Mouse (Mus musculus) gastrocnemius, postnatal 36 days (tissue): ENCODE data around the gene Hist1h4i. TPM values are rescaled to one million over a fixed set of nuclear protein-coding genes. Genes with fewer than 3 reads are reported as not detected.

Source experiments
- DNase-seq, 2 experiments: peaks; one replicate each; pipeline ENCODE4 v3.0.0; 2022
- intact Hi-C: fragments of 180-260 bp; cut with DNase I; formaldehyde crosslinking; loops from one replicate; pipeline ENCODE4 v1.15.1; 2025
- microRNA-seq, 2 experiments: library from miRNA; unstranded; fragments of <30 nt; microRNA quantifications; one replicate each; pipeline ENCODE4 v1.2.0; 2021
- total RNA-seq, 2 experiments: library from RNA; stranded (reverse); gene quantifications; 2 replicates each; pipeline ENCODE4 v1.2.3; 2021

Hist1h4i gene
- total RNA-seq, 2 experiments from 2014 or later = 28.7 to 30.9 TPM

GRCm38 (mm10) chr13:21995331-21995914 is 45.7 kb downstream of the Hist1h4i start:
- no peak for DNase-seq
- intact Hi-C loops = no loop called here

- no peak for DNase-seq
- intact Hi-C loops = no loop called here
Measured at GRCm38 (mm10) chr13:21994896-21995295, 46.3 kb downstream of the Hist1h4i start.

DNA sequence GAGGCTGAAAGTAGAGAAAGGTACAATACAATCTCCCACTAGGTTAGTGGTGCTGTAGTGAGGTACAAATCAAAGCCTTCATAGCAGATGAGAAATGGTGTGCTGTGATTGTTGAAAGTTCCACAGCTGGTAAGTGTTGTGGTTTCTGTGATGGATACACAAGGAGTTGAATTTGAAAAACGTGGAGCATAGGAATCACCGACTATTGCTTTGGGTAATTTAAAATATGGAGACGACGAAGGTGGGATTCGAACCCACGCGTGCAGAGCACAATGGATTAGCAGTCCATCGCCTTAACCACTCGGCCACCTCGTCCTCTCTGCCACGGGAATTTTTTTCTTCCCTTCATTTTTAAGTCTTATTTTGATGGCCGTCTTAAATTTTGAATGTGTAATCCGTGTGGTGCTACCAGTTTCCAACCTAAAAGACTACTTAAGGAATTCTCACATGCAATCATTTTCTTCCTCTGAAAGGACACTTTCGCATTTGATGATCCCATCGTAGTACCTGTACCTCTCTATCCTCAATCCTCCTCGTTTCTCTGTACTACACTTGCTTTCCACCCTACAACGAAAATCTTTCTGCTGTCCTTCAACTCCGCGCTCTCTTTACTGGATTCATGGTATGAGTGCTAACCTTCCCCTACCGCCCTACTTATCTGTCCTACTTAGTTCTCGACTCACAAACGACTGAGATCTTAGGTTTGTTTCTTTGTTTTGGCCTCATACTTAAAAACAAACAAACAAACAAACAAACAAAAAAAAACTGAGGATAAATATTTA is 47.0 kb downstream of the Hist1h4i start:
- intact Hi-C loops = no loop called here
- DNase-seq = no peak

- intact Hi-C loops = no loop called here
- DNase-seq = no peak
Measured at GRCm38 (mm10) chr13:21992550-21992949, 48.6 kb downstream of the Hist1h4i start.

Small RNAs within 50 kb of the gene (microRNA-seq; reads per million reads assigned to microRNA genes)
- 0 reads per million in 2 experiments for gene Gm26300
- 0 reads per million in 2 experiments for gene Gm44390
- 0 reads per million in 2 experiments for gene Gm44486

Other genes with a start within 250 kb of the Hist1h4i start
- gene Hist1h2bq, start 231.2 kb downstream of the Hist1h4i start, total RNA-seq = 10 to 100 TPM; 18.8 to 22.7 TPM
- gene Hist1h2ao, start 230.9 kb downstream of the Hist1h4i start, total RNA-seq = 1 to 10 TPM in 1 of 2 experiments, under 1 TPM in 1; 0.81 to 6.5 TPM
- gene Hist1h4m, start 229.6 kb downstream of the Hist1h4i start, total RNA-seq = 10 to 100 TPM; 61.4 to 75.8 TPM
- not detected for gene Hist1h4n, start 209.2 kb downstream of the Hist1h4i start, total RNA-seq
- gene Hist1h2ap, start 207.9 kb downstream of the Hist1h4i start, total RNA-seq = 10 to 100 TPM; 11.5 to 14.3 TPM
- 10 to 100 TPM; 19.2 to 22.2 TPM for gene Hist1h2br, start 207.6 kb downstream of the Hist1h4i start, total RNA-seq
- under 1 TPM; 0.26 to 0.30 TPM for gene Zfp184, start 96.3 kb downstream of the Hist1h4i start, total RNA-seq
- gene Pom121l2, start 60.2 kb downstream of the Hist1h4i start, total RNA-seq = not detected
- 1 to 10 TPM in 1 of 2 experiments, not detected in 1; 5.4 TPM for gene Prss16, start 31.6 kb downstream of the Hist1h4i start, total RNA-seq
- gene Hist1h2ah, start 5.8 kb downstream of the Hist1h4i start, total RNA-seq = 10 to 100 TPM; 12.2 to 13.3 TPM
- 10 to 100 TPM; 10.8 to 26.5 TPM for gene Hist1h2bk, start 5.5 kb downstream of the Hist1h4i start, total RNA-seq
- 10 to 100 TPM in 1 of 2 experiments, 1 to 10 TPM in 1; 8.7 to 11.6 TPM for gene Hist1h2ag, start 1.6 kb upstream of the Hist1h4i start, total RNA-seq
- 1 to 10 TPM; 7.6 to 8.9 TPM for gene Hist1h2bj, start 1.9 kb upstream of the Hist1h4i start, total RNA-seq
- gene Vmn1r188, start 43.1 kb upstream of the Hist1h4i start, total RNA-seq = not detected
- not detected for gene Vmn1r189, start 64.5 kb upstream of the Hist1h4i start, total RNA-seq
- not detected for gene Vmn1r191, start 142.6 kb upstream of the Hist1h4i start, total RNA-seq
- gene Vmn1r192, start 149.8 kb upstream of the Hist1h4i start, total RNA-seq = not detected
- gene Vmn1r193, start 181.8 kb upstream of the Hist1h4i start, total RNA-seq = not detected
- not detected for gene Vmn1r194, start 202.9 kb upstream of the Hist1h4i start, total RNA-seq
- not detected for gene Vmn1r195, start 229.2 kb upstream of the Hist1h4i start, total RNA-seq
- not detected for gene Vmn1r196, start 248.6 kb upstream of the Hist1h4i start, total RNA-seq